Mouse (Mus musculus): ENCODE measurements at regions not wholly inside any gene's neighbourhood (a gene's known extent, or its start where the extent isn't known, plus 50 kb on each side); places are given as distances from the start of the nearest gene placed in this dataset.
"Not testable (repeated sequence)": the region's sequence is repeated elsewhere in the genome, so short reads cannot be mapped to it uniquely, and the experiment has no call there.

GRCm38 (mm10) chr13:39566491-39566890 is 605.8 kb upstream of the Slc35b3 start:
- intact Hi-C loops (cut with DNase I), result no loop called here
- DNase-seq (ENCODE audit: low spot score), result no peak

GRCm38 (mm10) chr13:39537724-39538440 is 577.2 kb upstream of the Slc35b3 start:
- intact Hi-C loops (cut with DNase I), result no loop called here
- DNase-seq (ENCODE audit: low spot score), result no peak

GRCm38 (mm10) chr13:39526469-39526868 is 565.8 kb upstream of the Slc35b3 start:
- intact Hi-C loops (cut with DNase I), result no loop called here
- DNase-seq (ENCODE audit: low spot score), result no peak

GRCm38 (mm10) chr13:39523856-39524301 is 563.2 kb upstream of the Slc35b3 start:
- no peak for DNase-seq (ENCODE audit: low spot score)
- intact Hi-C loops (cut with DNase I), result no loop called here

GRCm38 (mm10) chr13:39523246-39523850 is 562.7 kb upstream of the Slc35b3 start:
- DNase-seq (ENCODE audit: low spot score), result no peak
- intact Hi-C loops (cut with DNase I), result no loop called here

GRCm38 (mm10) chr13:39520846-39521245 is 560.2 kb upstream of the Slc35b3 start:
- DNase-seq (ENCODE audit: low spot score), result no peak
- intact Hi-C loops (cut with DNase I), result no loop called here

- intact Hi-C loops (cut with DNase I), result no loop called here
- no peak for DNase-seq (ENCODE audit: low spot score)
Measured at GRCm38 (mm10) chr13:39516106-39516505, 555.4 kb upstream of the Slc35b3 start.

- DNase-seq (ENCODE audit: low spot score), result no peak
- intact Hi-C loops (cut with DNase I), result no loop called here
Measured at GRCm38 (mm10) chr13:39489806-39490205, 529.1 kb upstream of the Slc35b3 start.

GRCm38 (mm10) chr13:39472621-39473020 is 511.9 kb upstream of the Slc35b3 start:
- intact Hi-C loops (cut with DNase I), result no loop called here
- DNase-seq (ENCODE audit: low spot score), result no peak

GRCm38 (mm10) chr13:39441799-39442198 is 481.1 kb upstream of the Slc35b3 start:
- intact Hi-C loops (cut with DNase I), result loop anchor here (2.0 kb wide), 1 partner anchor 1307 kb away; no protein-coding TSS in a partner anchor
- DNase-seq (ENCODE audit: low spot score), result no peak

- intact Hi-C loops (cut with DNase I), result loop anchor here (2.0 kb wide), 1 partner anchor 1308 kb away; no protein-coding TSS in a partner anchor
- DNase-seq (ENCODE audit: low spot score), result no peak
Measured at GRCm38 (mm10) chr13:39440907-39441306, 480.2 kb upstream of the Slc35b3 start.

- no peak for DNase-seq (ENCODE audit: low spot score)
- intact Hi-C loops (cut with DNase I), result loop anchor here (2.0 kb wide), 1 partner anchor 1308 kb away; no protein-coding TSS in a partner anchor
Measured at GRCm38 (mm10) chr13:39440336-39440735, 479.7 kb upstream of the Slc35b3 start.

GRCm38 (mm10) chr13:39427996-39428395 is 467.3 kb upstream of the Slc35b3 start:
- DNase-seq (ENCODE audit: low spot score), result no peak
- intact Hi-C loops (cut with DNase I), result no loop called here

GRCm38 (mm10) chr13:39425944-39426343 is 465.3 kb upstream of the Slc35b3 start:
- no peak for DNase-seq (ENCODE audit: low spot score)

GRCm38 (mm10) chr13:39418127-39418526 is 457.5 kb upstream of the Slc35b3 start:
- intact Hi-C loops (cut with DNase I), result no loop called here
- no peak for DNase-seq (ENCODE audit: low spot score)

More at GRCm38 (mm10) chr13:39425944-39426343, 465.3 kb upstream of the Slc35b3 start:
- intact Hi-C loops (cut with DNase I), result no loop called here

- intact Hi-C loops (cut with DNase I), result no loop called here
- DNase-seq (ENCODE audit: low spot score), result no peak
Measured at GRCm38 (mm10) chr13:39411471-39412251, 451.0 kb upstream of the Slc35b3 start.

- intact Hi-C loops (cut with DNase I), result no loop called here
- DNase-seq (ENCODE audit: low spot score), result no peak
Measured at GRCm38 (mm10) chr13:39392589-39392988, 431.9 kb upstream of the Slc35b3 start.

GRCm38 (mm10) chr13:39392151-39392550 is 431.5 kb upstream of the Slc35b3 start:
- intact Hi-C loops (cut with DNase I), result not testable (repeated sequence)

GRCm38 (mm10) chr13:39376677-39377076 is 416.0 kb upstream of the Slc35b3 start:
- intact Hi-C loops (cut with DNase I), result no loop called here
- no peak for DNase-seq (ENCODE audit: low spot score)

More at GRCm38 (mm10) chr13:39392151-39392550, 431.5 kb upstream of the Slc35b3 start:
- DNase-seq (ENCODE audit: low spot score), result not testable (repeated sequence)

- DNase-seq (ENCODE audit: low spot score), result no peak
- intact Hi-C loops (cut with DNase I), result no loop called here
Measured at GRCm38 (mm10) chr13:39376269-39376668, 415.6 kb upstream of the Slc35b3 start.

- no peak for DNase-seq (ENCODE audit: low spot score)
- intact Hi-C loops (cut with DNase I), result no loop called here
Measured at GRCm38 (mm10) chr13:39372565-39372964, 411.9 kb upstream of the Slc35b3 start.

Measured in heart, postnatal 25 days (tissue).